Mouse (Mus musculus): ENCODE measurements at regions not wholly inside any gene's neighbourhood (a gene's known extent, or its start where the extent isn't known, plus 50 kb on each side); places are given as distances from the start of the nearest gene placed in this dataset.

DNA sequence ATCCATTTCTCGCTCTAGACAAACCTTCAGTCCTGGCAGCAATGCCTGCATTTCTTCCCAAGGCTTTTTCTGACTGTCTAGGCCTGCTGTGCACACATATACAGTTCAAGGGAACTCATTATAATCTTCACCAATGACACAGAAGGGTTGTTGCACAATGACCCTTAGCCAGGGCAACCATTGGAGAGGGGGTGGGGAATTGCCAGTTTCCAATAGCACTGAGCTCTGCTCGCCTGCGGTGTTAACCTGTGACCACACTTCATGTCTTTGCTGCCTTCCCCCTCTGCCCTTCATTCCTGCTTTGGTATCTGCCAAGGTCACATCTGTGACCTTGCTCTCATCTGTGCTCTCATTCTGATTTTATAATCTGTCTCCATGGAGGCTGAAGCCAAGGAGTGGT is 106.2 kb upstream of the Gadl1 start:
- TF ChIP-seq CTCF (conservative IDR thresholded peaks at IDR 0.05; ENCODE audit: low read length) (no peak), POU5F1 (IDR thresholded peaks at IDR 0.05; ENCODE audit: borderline replicate concordance, low read length) (no peak)
